Mouse (Mus musculus) kidney, embryonic 16.5 days (tissue): ENCODE measurements around the gene Mrpl19. TPM values are rescaled to one million over a fixed set of nuclear protein-coding genes. Genes with fewer than 3 reads are reported as not detected.

Experiments used
- ATAC-seq: fragments of 200-750 bp; cut with Nextera tagmentation; 2 replicates; pipeline ENCODE4 v1.8.0; 2017; ENCODE audit warnings: moderate TSS enrichment; ENCODE audit not compliant: low FRiP score, low TSS enrichment
- H3K27ac ChIP-seq: fragments of 300-500 bp; sonication (generic); 2 replicates; pipeline ENCODE4 v1.5.1; 2014; ENCODE audit warnings: low read length
- H3K27me3 ChIP-seq: fragments of 300-500 bp; sonication (generic); 2 replicates; pipeline ENCODE4 v1.6.1; 2014; ENCODE audit warnings: low read length, control low read depth, mixed read lengths; ENCODE audit not compliant: insufficient read depth
- H3K36me3 ChIP-seq: fragments of 300-500 bp; sonication (generic); 2 replicates; pipeline ENCODE4 v1.6.1; 2014; ENCODE audit warnings: low read length, control low read depth, mixed read lengths; ENCODE audit not compliant: insufficient read depth
- H3K4me1 ChIP-seq: fragments of 300-500 bp; sonication (generic); 2 replicates; pipeline ENCODE4 v1.6.1; 2014; ENCODE audit warnings: low read length, control low read depth, mixed read lengths; ENCODE audit not compliant: insufficient read depth
- H3K4me2 ChIP-seq: fragments of 300-500 bp; sonication (generic); replicated peaks from 2 replicates; pipeline ENCODE4 v1.6.1; 2014; ENCODE audit warnings: low read depth, low read length
- H3K4me3 ChIP-seq: fragments of 300-500 bp; sonication (generic); 2 replicates; pipeline ENCODE4 v1.5.1; 2014; ENCODE audit warnings: mild to moderate bottlenecking, low read length
- H3K9ac ChIP-seq: fragments of 300-500 bp; sonication (generic); replicated peaks from 2 replicates; pipeline ENCODE4 v1.6.1; 2014; ENCODE audit warnings: low read length
- H3K9me3 ChIP-seq: fragments of 300-500 bp; sonication (generic); 2 replicates; pipeline ENCODE4 v1.6.1; 2016; ENCODE audit warnings: low read length, control low read depth
- WGBS: fragments of 180-500 bp; shearing (Covaris S2); extraction: QIAGEN DNeasy Blood & Tissue Kit; methylation state at CpG from one replicate; pipeline ENCODE4 v1.1.7; 2014; 5-methylcytosine and 5-hydroxymethylcytosine counted together
- polyA plus RNA-seq: library from polyadenylated mRNA; unstranded; fragments of >200 nt; fragmentation: Nextera tagmentation; extraction: Ambion mirVana; gene quantifications from 2 replicates; pipeline ENCODE4 v1.2.1, GENCODE M21; 2015

Mrpl19 gene
- polyA plus RNA-seq, 1 experiment from 2014 or later: 49.2 TPM

- H3K4me3 ChIP-seq: no peak overlapping the region
- no peak for ATAC-seq
- H3K9me3 ChIP-seq: no peaks in the 10 kb centered on the region
- H3K27ac ChIP-seq: no peak overlapping the region
- no peaks in the 10 kb centered on the region for H3K36me3 ChIP-seq
- H3K9ac ChIP-seq: no peak overlapping the region
- 85% methylated on average over 25 of the region's 25 CpGs for WGBS
- no peaks in the 10 kb centered on the region for H3K27me3 ChIP-seq
- H3K4me2 ChIP-seq: no peak overlapping the region
- no peaks in the 10 kb centered on the region for H3K4me1 ChIP-seq
Observed at GRCm38 (mm10) chr6:81910302-81910855, 55.4 kb downstream of the Mrpl19 start.

Other genes with a start within 250 kb of the Mrpl19 start
- gene Gcfc2, start 42.3 kb downstream of the Mrpl19 start, polyA plus RNA-seq: 10.1 and 11.0 TPM in 2 replicates
- 49.7 TPM in 2 replicates for gene Eva1a, start 75.1 kb upstream of the Mrpl19 start, polyA plus RNA-seq